Comparison of ENCODE assay signal across 8 mouse cellular contexts in the genomic region with DNA sequence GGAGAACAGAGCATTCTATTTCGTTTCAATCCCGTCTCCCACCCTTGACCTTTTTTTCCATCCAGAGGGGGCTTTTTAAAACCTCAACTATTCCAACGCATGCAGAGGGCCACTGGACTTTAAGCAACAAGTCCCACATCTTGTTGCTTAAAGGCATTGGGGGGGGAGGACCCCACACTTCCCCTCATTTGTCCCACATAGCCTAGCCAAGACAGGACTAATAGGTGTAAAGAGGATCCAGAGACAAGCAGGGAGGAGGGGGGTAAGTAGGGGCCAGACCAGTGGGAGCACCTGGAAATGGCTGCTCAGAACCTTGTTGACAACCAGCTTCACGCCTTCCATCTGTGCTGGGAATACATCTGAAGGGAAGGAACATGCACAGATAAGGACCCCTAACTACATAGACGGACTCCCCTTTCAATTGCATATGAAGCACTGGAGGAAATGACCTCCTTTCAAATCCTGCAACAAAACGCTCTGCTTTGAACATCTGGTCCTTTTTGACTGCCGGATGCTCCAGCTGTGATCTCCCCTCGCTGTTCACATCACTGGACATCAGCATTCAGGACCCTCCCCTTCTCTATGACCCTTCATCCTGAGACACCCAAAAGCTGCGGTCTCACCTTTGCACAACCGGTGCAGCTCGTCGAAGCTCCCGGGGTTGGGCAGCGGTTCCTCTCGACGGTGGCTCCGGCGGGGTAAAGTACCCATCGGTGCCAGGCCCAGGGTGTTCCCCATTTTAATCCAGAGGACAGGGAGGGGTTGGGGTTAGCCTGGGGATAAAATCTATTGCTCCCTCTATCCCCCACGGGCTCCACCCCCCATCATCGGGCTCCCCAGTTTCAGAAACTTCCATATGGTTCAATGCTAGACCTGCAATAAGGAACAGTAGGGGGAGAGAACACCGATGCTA. TPM values are rescaled to one million over a fixed set of nuclear protein-coding genes. Genes with fewer than 3 reads are reported as not detected.
DNase-seq lines count a peak whose midpoint lies in the region; ATAC-seq and TF ChIP-seq lines count a peak whose summit lies in the region.

No protein-coding gene starts in this region.

- no peak for TF ChIP-seq EP300 in MEL (IDR thresholded peaks at IDR 0.05; ENCODE audit: low read depth in 1 of 2, low read length in 2 of 2)
- TF ChIP-seq EP300 in lung, postnatal 0 days (IDR thresholded peaks at IDR 0.05), result no peak

- TF ChIP-seq CTCF in MEL (IDR thresholded peaks at IDR 0.05 in 2 of 3, conservative IDR thresholded peaks at IDR 0.05 in 1 of 3; ENCODE audit: control insufficient read depth in 1 of 3, insufficient read depth in 1 of 3, low read depth in 2 of 3, low read length in 3 of 3, poor library complexity in 1 of 3, severe bottlenecking in 1 of 3), result no peak
- no peak for TF ChIP-seq CTCF in lung, postnatal 0 days (IDR thresholded peaks at IDR 0.05)

- WGBS in hindbrain, embryonic 15.5 days, result 5% methylated on average over 22 of the region's 22 CpGs
- WGBS in lung, postnatal 0 days, result 9% methylated on average over 22 of the region's 22 CpGs

- peak overlapping the region; percentile 78 for H3K4me2 ChIP-seq in hindbrain, embryonic 15.5 days
- peak overlapping the region; percentile 81 for H3K4me2 ChIP-seq in lung, postnatal 0 days (replicated peaks; ENCODE audit: low read depth, low read length)

- TF ChIP-seq POLR2A in MEL (IDR thresholded peaks at IDR 0.05; ENCODE audit: control insufficient read depth in 1 of 2, insufficient read depth in 1 of 2, low read depth in 1 of 2, low read length in 2 of 2, poor library complexity in 1 of 2), result no peak; a peak in 1 of 4 replicates

- peaks cover 0 to 9% of the 10 kb centered on the region in 2 experiments; a peak in 2 of 4 replicates for H3K36me3 ChIP-seq in MEL (ENCODE audit: control insufficient read depth in 1 of 2, insufficient read depth in 2 of 2, low read length in 2 of 2)
- peaks cover 15% of the 10 kb centered on the region for H3K36me3 ChIP-seq in hindbrain, embryonic 15.5 days
- H3K36me3 ChIP-seq in lung, postnatal 0 days (ENCODE audit: insufficient read depth, low read length), result peaks cover 3% of the 10 kb centered on the region; the same call in 1 of the 2 replicates

- H3K9me3 ChIP-seq in MEL (replicated peaks; ENCODE audit: insufficient read depth, low read length), result no peaks in the 10 kb centered on the region
- H3K9me3 ChIP-seq in hindbrain, embryonic 15.5 days, result no peaks in the 10 kb centered on the region
- no peaks in the 10 kb centered on the region for H3K9me3 ChIP-seq in lung, postnatal 0 days (ENCODE audit: low read length)

- peak; percentile 23 to 26 for DNase-seq in left cerebral cortex, postnatal 25 days (ENCODE audit: low spot score in 2 of 2)
- no peak for DNase-seq in left cerebral cortex, adult 11 months (ENCODE audit: low spot score)
- DNase-seq in MEL (ENCODE audit: low read depth, low spot score), result peak; percentile 56
- peak; percentile 29 for DNase-seq in embryo, embryonic 9.5 days (ENCODE audit: extremely low spot score)
- DNase-seq in lung, postnatal 0 days (ENCODE audit: low spot score), result no peak
- peak; percentile 22 to 40 for DNase-seq in thymus, postnatal 36 days

- peak overlapping the region; percentile 88 for H3K9ac ChIP-seq in MEL (ENCODE audit: control insufficient read depth, low read depth, low read length, poor library complexity, severe bottlenecking)
- peak overlapping the region; percentile 50 for H3K9ac ChIP-seq in hindbrain, embryonic 15.5 days
- H3K9ac ChIP-seq in lung, postnatal 0 days (replicated peaks; ENCODE audit: low read depth), result no peak overlapping the region

- no peaks in the 10 kb centered on the region for H3K27me3 ChIP-seq in MEL (ENCODE audit: control insufficient read depth in 1 of 2, insufficient read depth in 2 of 2, low read length in 2 of 2)
- H3K27me3 ChIP-seq in hindbrain, embryonic 15.5 days, result no peaks in the 10 kb centered on the region
- H3K27me3 ChIP-seq in lung, postnatal 0 days (replicated peaks; ENCODE audit: insufficient read depth, low read length), result no peaks in the 10 kb centered on the region

- H3K79me2 ChIP-seq in MEL (ENCODE audit: control insufficient read depth, insufficient read depth, low read length, poor library complexity), result peaks cover 2% of the 10 kb centered on the region; the same call in 1 of the 2 replicates

- peak; percentile 1; the same call in 1 of the 2 replicates for ATAC-seq in hindbrain, embryonic 15.5 days (ENCODE audit: low FRiP score, low read depth)
- no peak for ATAC-seq in lung, postnatal 0 days
- no peak for ATAC-seq in activated CD4-positive, CD25-positive, alpha-beta regulatory T cell, adult 4 months

- intact Hi-C loops in left cerebral cortex, postnatal 25 days (cut with DNase I), result loop anchor here (1.0 to 5.0 kb wide), 6 partner anchors 26 to 111 kb away; partner anchors contain the start of genes Dedd, Mpz and Sdhc

- H3K27ac ChIP-seq in MEL (ENCODE audit: control insufficient read depth, low read depth, low read length), result peak overlapping the region; percentile 84
- H3K27ac ChIP-seq in hindbrain, embryonic 15.5 days (replicated peaks), result peak overlapping the region; percentile 65
- H3K27ac ChIP-seq in lung, postnatal 0 days (ENCODE audit: low read length), result no peak overlapping the region

- no peak for TF ChIP-seq RAD21 in MEL (IDR thresholded peaks at IDR 0.05; ENCODE audit: low read depth, low read length)

- H3K4me1 ChIP-seq in MEL (ENCODE audit: control insufficient read depth in 1 of 2, insufficient read depth in 2 of 2, low read length in 2 of 2), result peaks cover 0 to 18% of the 10 kb centered on the region in 2 experiments; a peak in 2 of 4 replicates
- H3K4me1 ChIP-seq in hindbrain, embryonic 15.5 days (replicated peaks), result peaks cover 20% of the 10 kb centered on the region
- peaks cover 10% of the 10 kb centered on the region; the same call in 1 of the 2 replicates for H3K4me1 ChIP-seq in lung, postnatal 0 days (ENCODE audit: insufficient read depth, low read depth, low read length)

- H3K4me3 ChIP-seq in MEL (ENCODE audit: control insufficient read depth in 1 of 2, insufficient read depth in 1 of 2, low read depth in 2 of 2, low read length in 2 of 2), result peak overlapping the region; percentile 83 to 90
- peak overlapping the region; percentile 52 for H3K4me3 ChIP-seq in hindbrain, embryonic 15.5 days
- peak overlapping the region; percentile 55 for H3K4me3 ChIP-seq in lung, postnatal 0 days (ENCODE audit: low read depth, low read length)

TF ChIP-seq in MEL, 35 proteins besides CTCF, POLR2A, EP300 and RAD21 (continues in another document):
- TF ChIP-seq NELFE (IDR thresholded peaks at IDR 0.05; ENCODE audit: low read depth, low read length), result no peak
- TF ChIP-seq MAFK (IDR thresholded peaks at IDR 0.05; ENCODE audit: borderline replicate concordance, low read depth, low read length), result no peak
- TF ChIP-seq MYC (IDR thresholded peaks at IDR 0.05; ENCODE audit: low read depth, low read length), result no peak
- no peak for TF ChIP-seq TAL1 (IDR thresholded peaks at IDR 0.05; ENCODE audit: low read length)

RNA-seq across cellular contexts. Expression of gene Tomm40l, which starts 0.8 kb away (rescaled TPM):
- 10 to 100 TPM; 71.8 to 89.6 TPM for total RNA-seq in left cerebral cortex, postnatal 25 days (2021)
- total RNA-seq in MEL (2012; rRNA removed), result 38.0 and 40.7 TPM in 2 replicates
- polyA plus RNA-seq in MEL (2012; ENCODE audit: insufficient read depth in 1 of 2, insufficient read length in 2 of 2, low read depth in 1 of 2, low replicate concordance in 2 of 2, missing spikeins in 1 of 2), result 10 to 100 TPM in 1 of 2 experiments, not detected in 1; 43.4 TPM
- 55.0 and 55.4 TPM in 2 replicates for polyA plus RNA-seq in hindbrain, embryonic 15.5 days (2015; fragmentation: Nextera tagmentation; extraction: Ambion mirVana)
- 14.9 and 17.1 TPM in 2 replicates for polyA plus RNA-seq in lung, postnatal 0 days (2015; fragmentation: Nextera tagmentation; extraction: Ambion mirVana)
- polyA plus RNA-seq in activated CD4-positive, CD25-positive, alpha-beta regulatory T cell, adult 4 months (2017; shearing (Covaris generic)), result 10 to 100 TPM; 25.1 to 27.8 TPM

RNA-seq across cellular contexts. Expression of gene Apoa2, which starts 3.3 kb away (rescaled TPM):
- 1 to 10 TPM; 2.7 to 3.1 TPM for total RNA-seq in left cerebral cortex, postnatal 25 days (2021)
- not detected in 2 replicates for total RNA-seq in MEL (2012; rRNA removed)
- under 1 TPM in 1 of 2 experiments, not detected in 1; 0.15 TPM for polyA plus RNA-seq in MEL (2012; ENCODE audit: insufficient read depth in 1 of 2, insufficient read length in 2 of 2, low read depth in 1 of 2, low replicate concordance in 2 of 2, missing spikeins in 1 of 2)
- polyA plus RNA-seq in hindbrain, embryonic 15.5 days (2015; fragmentation: Nextera tagmentation; extraction: Ambion mirVana), result 6.0 and 6.3 TPM in 2 replicates
- 2.3 and 5.5 TPM in 2 replicates for polyA plus RNA-seq in lung, postnatal 0 days (2015; fragmentation: Nextera tagmentation; extraction: Ambion mirVana)
- polyA plus RNA-seq in activated CD4-positive, CD25-positive, alpha-beta regulatory T cell, adult 4 months (2017; shearing (Covaris generic)), result not detected

RNA-seq across cellular contexts. Expression of gene Nr1i3, which starts 7.8 kb away (rescaled TPM):
- under 1 TPM in 1 of 2 experiments, not detected in 1; 0.21 TPM for total RNA-seq in left cerebral cortex, postnatal 25 days (2021)
- total RNA-seq in MEL (2012; rRNA removed), result 1.4 and 1.7 TPM in 2 replicates
- under 1 TPM in 1 of 2 experiments, not detected in 1; 0.24 TPM for polyA plus RNA-seq in MEL (2012; ENCODE audit: insufficient read depth in 1 of 2, insufficient read length in 2 of 2, low read depth in 1 of 2, low replicate concordance in 2 of 2, missing spikeins in 1 of 2)
- polyA plus RNA-seq in hindbrain, embryonic 15.5 days (2015; fragmentation: Nextera tagmentation; extraction: Ambion mirVana), result 0.39 and 0.49 TPM in 2 replicates
- polyA plus RNA-seq in lung, postnatal 0 days (2015; fragmentation: Nextera tagmentation; extraction: Ambion mirVana), result 0.07 and 0.08 TPM in 2 replicates
- polyA plus RNA-seq in activated CD4-positive, CD25-positive, alpha-beta regulatory T cell, adult 4 months (2017; shearing (Covaris generic)), result under 1 TPM; 0.40 to 0.66 TPM

RNA-seq across cellular contexts. Expression of gene Fcer1g, which starts 12.6 kb away (rescaled TPM):
- 10 to 100 TPM; 14.9 to 15.1 TPM for total RNA-seq in left cerebral cortex, postnatal 25 days (2021)
- total RNA-seq in MEL (2012; rRNA removed), result 0.36 and 0.62 TPM in 2 replicates
- polyA plus RNA-seq in MEL (2012; ENCODE audit: insufficient read depth in 1 of 2, insufficient read length in 2 of 2, low read depth in 1 of 2, low replicate concordance in 2 of 2, missing spikeins in 1 of 2), result 1 to 10 TPM in 1 of 2 experiments, not detected in 1; 1.1 TPM
- polyA plus RNA-seq in hindbrain, embryonic 15.5 days (2015; fragmentation: Nextera tagmentation; extraction: Ambion mirVana), result 24.9 and 30.7 TPM in 2 replicates
- polyA plus RNA-seq in lung, postnatal 0 days (2015; fragmentation: Nextera tagmentation; extraction: Ambion mirVana), result 121 and 130 TPM in 2 replicates
- 1 to 10 TPM; 1.7 to 4.0 TPM for polyA plus RNA-seq in activated CD4-positive, CD25-positive, alpha-beta regulatory T cell, adult 4 months (2017; shearing (Covaris generic))

RNA-seq across cellular contexts. Expression of gene Pcp4l1, which starts 25.5 kb away (rescaled TPM):
- total RNA-seq in left cerebral cortex, postnatal 25 days (2021), result 100 to 1,000 TPM in 1 of 2 experiments, 10 to 100 TPM in 1; 70.0 to 130 TPM
- total RNA-seq in MEL (2012; rRNA removed), result not detected in 2 replicates
- polyA plus RNA-seq in MEL (2012; ENCODE audit: insufficient read depth in 1 of 2, insufficient read length in 2 of 2, low read depth in 1 of 2, low replicate concordance in 2 of 2, missing spikeins in 1 of 2), result not detected
- 32.4 and 48.4 TPM in 2 replicates for polyA plus RNA-seq in hindbrain, embryonic 15.5 days (2015; fragmentation: Nextera tagmentation; extraction: Ambion mirVana)
- 3.3 and 4.4 TPM in 2 replicates for polyA plus RNA-seq in lung, postnatal 0 days (2015; fragmentation: Nextera tagmentation; extraction: Ambion mirVana)
- polyA plus RNA-seq in activated CD4-positive, CD25-positive, alpha-beta regulatory T cell, adult 4 months (2017; shearing (Covaris generic)), result not detected

Comparison
In these comparisons a context has a peak if more than half of its experiments do, and no peak if none do; other contexts are left out.
1. DNase-seq: peak in left cerebral cortex, postnatal 25 days (2 of 2), MEL (single experiment), embryo, embryonic 9.5 days (single experiment) and thymus, postnatal 36 days (2 of 2); none in left cerebral cortex, adult 11 months (single experiment) and lung, postnatal 0 days (single experiment).
2. Peak in every context shown above with its lines, with median percentiles within 50 percentile points of each other: H3K4me3 ChIP-seq.